Mouse (Mus musculus) neural tube, embryonic 13.5 days (tissue): ENCODE measurements around the gene Kcnh7. TPM values are rescaled to one million over a fixed set of nuclear protein-coding genes. Genes with fewer than 3 reads are reported as not detected.
A peak's percentile ranks its signal among the peaks of the same experiment; 100 is the strongest.

Experiments
- ATAC-seq: fragments of 200-750 bp; cut with Nextera tagmentation; 2 replicates; pipeline ENCODE4 v1.8.0; 2017; ENCODE audit warnings: low read depth, mild to moderate bottlenecking, moderate TSS enrichment, moderate library complexity
- H3K27ac ChIP-seq: fragments of 300-500 bp; sonication (generic); replicated peaks from 2 replicates; pipeline ENCODE4 v1.5.1; 2015; ENCODE audit warnings: moderate library complexity, mild to moderate bottlenecking, inconsistent platforms
- H3K27me3 ChIP-seq: fragments of 300-500 bp; sonication (generic); 2 replicates; pipeline ENCODE4 v1.6.1; 2015; ENCODE audit warnings: mild to moderate bottlenecking, inconsistent platforms
- H3K36me3 ChIP-seq: fragments of 300-500 bp; sonication (generic); 2 replicates; pipeline ENCODE4 v1.6.1; 2015; ENCODE audit warnings: mild to moderate bottlenecking, inconsistent platforms
- H3K4me1 ChIP-seq: fragments of 300-500 bp; sonication (generic); replicated peaks from 2 replicates; pipeline ENCODE4 v1.6.1; 2015; ENCODE audit warnings: inconsistent platforms
- H3K4me2 ChIP-seq: fragments of 300-500 bp; sonication (generic); 2 replicates; pipeline ENCODE4 v1.6.1; 2015; ENCODE audit warnings: inconsistent platforms, mild to moderate bottlenecking, moderate library complexity
- H3K4me3 ChIP-seq: fragments of 300-500 bp; sonication (generic); 2 replicates; pipeline ENCODE4 v1.5.1; 2015; ENCODE audit warnings: mild to moderate bottlenecking, inconsistent platforms
- H3K9ac ChIP-seq: fragments of 300-500 bp; sonication (generic); 2 replicates; pipeline ENCODE4 v1.6.1; 2015; ENCODE audit warnings: moderate library complexity, mild to moderate bottlenecking, inconsistent platforms
- H3K9me3 ChIP-seq: fragments of 300-500 bp; sonication (generic); 2 replicates; pipeline ENCODE4 v1.6.1; 2016; ENCODE audit warnings: inconsistent platforms
- WGBS: fragments of 180-500 bp; shearing (Covaris S2); methylation state at CpG from one replicate; pipeline ENCODE4 v1.1.7; 2015; 5-methylcytosine and 5-hydroxymethylcytosine counted together
- polyA plus RNA-seq: library from polyadenylated mRNA; unstranded; fragments of >200 nt; fragmentation: Nextera tagmentation; extraction: Ambion mirVana; gene quantifications from 2 replicates; pipeline ENCODE4 v1.2.1, GENCODE M21; 2015

Kcnh7 gene
- polyA plus RNA-seq, 1 experiment from 2014 or later = 7.6 TPM

- Histone ChIP-seq H3K4me1 (no peaks in the 10 kb centered on the region), H3K4me2 (no peak overlapping the region), H3K27ac (no peak overlapping the region), H3K36me3 (no peaks in the 10 kb centered on the region), H3K4me3 (no peak overlapping the region), H3K9me3 (no peaks in the 10 kb centered on the region), H3K27me3 (no peaks in the 10 kb centered on the region), H3K9ac (no peak overlapping the region)
- no peak for ATAC-seq
- 36% methylated on average over 4 of the region's 4 CpGs for WGBS
Observed at GRCm38 (mm10) chr2:63091775-63092174, 92.3 kb downstream of the Kcnh7 start.

- Histone ChIP-seq H3K9ac (no peak overlapping the region), H3K4me2 (no peak overlapping the region), H3K4me3 (no peak overlapping the region), H3K27me3 (no peaks in the 10 kb centered on the region), H3K27ac (no peak overlapping the region), H3K36me3 (no peaks in the 10 kb centered on the region), H3K4me1 (no peaks in the 10 kb centered on the region), H3K9me3 (no peaks in the 10 kb centered on the region)
- no peak for ATAC-seq
- WGBS = 93% methylated on average over 2 of the region's 2 CpGs
Observed at GRCm38 (mm10) chr2:63090447-63090846, 93.6 kb downstream of the Kcnh7 start.

- H3K9me3 ChIP-seq = no peaks in the 10 kb centered on the region
- no peak overlapping the region for H3K9ac ChIP-seq
- H3K27ac ChIP-seq = no peak overlapping the region
- no peaks in the 10 kb centered on the region for H3K36me3 ChIP-seq
- no peaks in the 10 kb centered on the region for H3K27me3 ChIP-seq
- H3K4me3 ChIP-seq = no peak overlapping the region
- ATAC-seq = no peak
- 82% methylated on average over 2 of the region's 2 CpGs for WGBS
- H3K4me2 ChIP-seq = no peak overlapping the region
- no peaks in the 10 kb centered on the region for H3K4me1 ChIP-seq
Observed at GRCm38 (mm10) chr2:63058386-63058785, 125.7 kb downstream of the Kcnh7 start.

GRCm38 (mm10) chr2:63049884-63050283 lies 134.2 kb downstream of the Kcnh7 start:
- Histone ChIP-seq H3K36me3 (no peaks in the 10 kb centered on the region), H3K4me3 (no peak overlapping the region), H3K4me2 (no peak overlapping the region), H3K9me3 (no peaks in the 10 kb centered on the region), H3K27ac (no peak overlapping the region), H3K9ac (no peak overlapping the region), H3K4me1 (no peaks in the 10 kb centered on the region), H3K27me3 (no peaks in the 10 kb centered on the region)
- ATAC-seq = no peak
- WGBS = 86% methylated on average over 3 of the region's 3 CpGs

GRCm38 (mm10) chr2:63039718-63040117 lies 144.4 kb downstream of the Kcnh7 start:
- ATAC-seq = no peak
- 95% methylated on average over 3 of the region's 3 CpGs for WGBS
- no peak overlapping the region for H3K9ac ChIP-seq

GRCm38 (mm10) chr2:63014909-63015308 lies 169.2 kb downstream of the Kcnh7 start:
- H3K27ac ChIP-seq = no peak overlapping the region

More at GRCm38 (mm10) chr2:63039718-63040117, 144.4 kb downstream of the Kcnh7 start:
- H3K4me3 ChIP-seq = no peak overlapping the region
- no peaks in the 10 kb centered on the region for H3K36me3 ChIP-seq
- no peaks in the 10 kb centered on the region for H3K4me1 ChIP-seq
- H3K27ac ChIP-seq = no peak overlapping the region
- H3K9me3 ChIP-seq = no peaks in the 10 kb centered on the region
- no peaks in the 10 kb centered on the region for H3K27me3 ChIP-seq
- no peak overlapping the region for H3K4me2 ChIP-seq

GRCm38 (mm10) chr2:63009141-63009540 lies 174.9 kb downstream of the Kcnh7 start:
- Histone ChIP-seq H3K36me3 (no peaks in the 10 kb centered on the region), H3K4me3 (no peak overlapping the region), H3K4me1 (no peaks in the 10 kb centered on the region), H3K27me3 (no peaks in the 10 kb centered on the region), H3K9me3 (no peaks in the 10 kb centered on the region), H3K9ac (no peak overlapping the region), H3K27ac (no peak overlapping the region), H3K4me2 (no peak overlapping the region)
- ATAC-seq = no peak
- 91% methylated on average over 4 of the region's 4 CpGs for WGBS

More at GRCm38 (mm10) chr2:63014909-63015308, 169.2 kb downstream of the Kcnh7 start:
- no peaks in the 10 kb centered on the region for H3K4me1 ChIP-seq
- no peaks in the 10 kb centered on the region for H3K9me3 ChIP-seq
- no peaks in the 10 kb centered on the region for H3K27me3 ChIP-seq
- no peak for ATAC-seq
- no peak overlapping the region for H3K4me2 ChIP-seq
- no peaks in the 10 kb centered on the region for H3K36me3 ChIP-seq
- H3K9ac ChIP-seq = no peak overlapping the region
- no peak overlapping the region for H3K4me3 ChIP-seq

GRCm38 (mm10) chr2:63002784-63003183 lies 181.3 kb downstream of the Kcnh7 start:
- Histone ChIP-seq H3K4me2 (no peak overlapping the region), H3K27ac (no peak overlapping the region), H3K27me3 (no peaks in the 10 kb centered on the region), H3K4me1 (peaks cover 2% of the 10 kb centered on the region), H3K9me3 (no peaks in the 10 kb centered on the region), H3K36me3 (no peaks in the 10 kb centered on the region), H3K9ac (no peak overlapping the region), H3K4me3 (no peak overlapping the region)
- 88% methylated on average over 1 of the region's 1 CpGs for WGBS
- ATAC-seq = no peak

GRCm38 (mm10) chr2:62997692-62998091 lies 186.4 kb downstream of the Kcnh7 start:
- Histone ChIP-seq H3K27me3 (no peaks in the 10 kb centered on the region), H3K4me2 (no peak overlapping the region), H3K36me3 (no peaks in the 10 kb centered on the region), H3K4me3 (no peak overlapping the region), H3K9me3 (no peaks in the 10 kb centered on the region), H3K4me1 (peaks cover 6% of the 10 kb centered on the region), H3K27ac (no peak overlapping the region), H3K9ac (no peak overlapping the region)
- ATAC-seq = peak; percentile 69; the same call in 1 of the 2 replicates
- WGBS = 60% methylated on average over 2 of the region's 2 CpGs

- Histone ChIP-seq H3K27me3 (no peaks in the 10 kb centered on the region), H3K9ac (no peak overlapping the region), H3K4me1 (no peaks in the 10 kb centered on the region), H3K36me3 (no peaks in the 10 kb centered on the region), H3K27ac (no peak overlapping the region), H3K4me2 (no peak overlapping the region), H3K4me3 (no peak overlapping the region), H3K9me3 (no peaks in the 10 kb centered on the region)
- ATAC-seq = no peak
Observed at GRCm38 (mm10) chr2:62988616-62989015, 195.5 kb downstream of the Kcnh7 start.

GRCm38 (mm10) chr2:62983936-62984335 lies 200.2 kb downstream of the Kcnh7 start:
- WGBS = 72% methylated on average over 2 of the region's 2 CpGs
- Histone ChIP-seq H3K4me1 (no peaks in the 10 kb centered on the region), H3K9me3 (no peaks in the 10 kb centered on the region), H3K9ac (no peak overlapping the region), H3K27ac (no peak overlapping the region), H3K36me3 (no peaks in the 10 kb centered on the region), H3K27me3 (no peaks in the 10 kb centered on the region), H3K4me2 (no peak overlapping the region), H3K4me3 (no peak overlapping the region)
- ATAC-seq = no peak

- Histone ChIP-seq H3K4me2 (no peak overlapping the region), H3K9ac (no peak overlapping the region), H3K36me3 (no peaks in the 10 kb centered on the region), H3K4me1 (no peaks in the 10 kb centered on the region), H3K27ac (no peak overlapping the region), H3K27me3 (no peaks in the 10 kb centered on the region), H3K9me3 (no peaks in the 10 kb centered on the region; the same call in 1 of the 2 replicates), H3K4me3 (no peak overlapping the region)
- WGBS = 81% methylated on average over 1 of the region's 1 CpGs
- ATAC-seq = no peak
Observed at GRCm38 (mm10) chr2:62935273-62935874, 248.7 kb downstream of the Kcnh7 start.

GRCm38 (mm10) chr2:62928494-62928893 lies 255.6 kb downstream of the Kcnh7 start:
- no peak overlapping the region for H3K27ac ChIP-seq
- WGBS = 72% methylated on average over 3 of the region's 3 CpGs
- no peaks in the 10 kb centered on the region for H3K27me3 ChIP-seq
- H3K9ac ChIP-seq = no peak overlapping the region
- no peak overlapping the region for H3K4me3 ChIP-seq
- H3K9me3 ChIP-seq = no peaks in the 10 kb centered on the region
- no peak overlapping the region for H3K4me2 ChIP-seq
- no peaks in the 10 kb centered on the region for H3K4me1 ChIP-seq
- ATAC-seq = no peak
- H3K36me3 ChIP-seq = no peaks in the 10 kb centered on the region
